Mouse (Mus musculus) neural tube, embryonic 14.5 days (tissue): ENCODE data around the gene Cntn2. TPM values are rescaled to one million over a fixed set of nuclear protein-coding genes. Genes with fewer than 3 reads are reported as not detected.

Source experiments
- ATAC-seq: fragments of 200-750 bp; cut with Nextera tagmentation; 2 replicates; pipeline ENCODE4 v1.8.0; 2017; ENCODE audit warnings: low read depth, mild to moderate bottlenecking, moderate TSS enrichment, moderate library complexity
- H3K27ac ChIP-seq: fragments of 300-500 bp; sonication (generic); 2 replicates; pipeline ENCODE4 v1.5.1; 2014; ENCODE audit warnings: low read depth, mild to moderate bottlenecking, control low read depth, low read length, moderate library complexity, mixed read lengths
- H3K27me3 ChIP-seq: fragments of 300-500 bp; sonication (generic); 2 replicates; pipeline ENCODE4 v1.6.1; 2014; ENCODE audit warnings: low read length; ENCODE audit not compliant: control insufficient read depth, insufficient read depth
- H3K36me3 ChIP-seq: fragments of 300-500 bp; sonication (generic); 2 replicates; pipeline ENCODE4 v1.6.1; 2014; ENCODE audit warnings: low read length, mixed read lengths; ENCODE audit not compliant: control insufficient read depth, insufficient read depth
- H3K4me1 ChIP-seq: fragments of 300-500 bp; sonication (generic); 2 replicates; pipeline ENCODE4 v1.6.1; 2014; ENCODE audit warnings: low read length; ENCODE audit not compliant: control insufficient read depth, insufficient read depth
- H3K4me2 ChIP-seq: fragments of 300-500 bp; sonication (generic); 2 replicates; pipeline ENCODE4 v1.6.1; 2014; ENCODE audit warnings: mild to moderate bottlenecking, low read depth, low read length, control low read depth
- H3K4me3 ChIP-seq: fragments of 300-500 bp; sonication (generic); 2 replicates; pipeline ENCODE4 v1.5.1; 2014; ENCODE audit warnings: low read depth, low read length, control low read depth, mixed read lengths
- H3K9ac ChIP-seq: fragments of 300-500 bp; sonication (generic); replicated peaks from 2 replicates; pipeline ENCODE4 v1.6.1; 2014; ENCODE audit warnings: low read depth, mild to moderate bottlenecking, control low read depth, low read length, mixed read lengths
- H3K9me3 ChIP-seq: fragments of 300-500 bp; sonication (generic); 2 replicates; pipeline ENCODE4 v1.6.1; 2016; ENCODE audit warnings: low read length; ENCODE audit not compliant: control insufficient read depth
- WGBS: fragments of 180-500 bp; shearing (Covaris S2); extraction: QIAGEN DNeasy Blood & Tissue Kit; methylation state at CpG from one replicate; pipeline ENCODE4 v1.1.7; 2014; 5-methylcytosine and 5-hydroxymethylcytosine counted together
- polyA plus RNA-seq: library from polyadenylated mRNA; unstranded; fragments of >200 nt; fragmentation: Nextera tagmentation; extraction: Ambion mirVana; gene quantifications from 2 replicates; pipeline ENCODE4 v1.2.1, GENCODE M21; 2014

Gene Cntn2
- polyA plus RNA-seq, 1 experiment from 2014 or later = 18.5 TPM

GRCm38 (mm10) chr1:132464651-132465050 is 78.4 kb downstream of the Cntn2 start:
- no peak for ATAC-seq
- Histone ChIP-seq H3K27ac (no peak overlapping the region), H3K4me1 (no peaks in the 10 kb centered on the region), H3K27me3 (no peaks in the 10 kb centered on the region), H3K36me3 (peaks cover 22% of the 10 kb centered on the region; the same call in 1 of the 2 replicates), H3K4me2 (no peak overlapping the region), H3K9me3 (no peaks in the 10 kb centered on the region), H3K9ac (no peak overlapping the region), H3K4me3 (no peak overlapping the region)
- 89% methylated on average over 5 of the region's 5 CpGs for WGBS

Other genes with a start within 250 kb of the Cntn2 start
- gene Klhdc8a, start 244.6 kb downstream of the Cntn2 start, polyA plus RNA-seq = 6.6 and 8.4 TPM in 2 replicates
- 7.8 and 8.4 TPM in 2 replicates for gene Nuak2, start 227.1 kb downstream of the Cntn2 start, polyA plus RNA-seq
- gene Tmcc2, start 152.0 kb downstream of the Cntn2 start, polyA plus RNA-seq = 20.7 and 29.9 TPM in 2 replicates
- 9.5 and 12.7 TPM in 2 replicates for gene Dstyk, start 125.7 kb downstream of the Cntn2 start, polyA plus RNA-seq
- gene Rbbp5, start 65.9 kb downstream of the Cntn2 start, polyA plus RNA-seq = 41.9 and 52.7 TPM in 2 replicates
- gene Tmem81, start 37.0 kb downstream of the Cntn2 start, polyA plus RNA-seq = 0.60 and 1.3 TPM in 2 replicates
- 40.1 and 44.8 TPM in 2 replicates for gene Nfasc, start 198.5 kb upstream of the Cntn2 start, polyA plus RNA-seq